Mouse (Mus musculus) regulatory T cell (primary cell): ENCODE data around the gene Synrg.

Source experiments
- in situ Hi-C: fragments of 300-600 bp; cut with MboI, MseI; formaldehyde crosslinking; loops from one replicate; pipeline ENCODE4 v1.15.1; 2025; ENCODE audit warnings: high pct_unique_total_duplicates

Synrg gene

DNA sequence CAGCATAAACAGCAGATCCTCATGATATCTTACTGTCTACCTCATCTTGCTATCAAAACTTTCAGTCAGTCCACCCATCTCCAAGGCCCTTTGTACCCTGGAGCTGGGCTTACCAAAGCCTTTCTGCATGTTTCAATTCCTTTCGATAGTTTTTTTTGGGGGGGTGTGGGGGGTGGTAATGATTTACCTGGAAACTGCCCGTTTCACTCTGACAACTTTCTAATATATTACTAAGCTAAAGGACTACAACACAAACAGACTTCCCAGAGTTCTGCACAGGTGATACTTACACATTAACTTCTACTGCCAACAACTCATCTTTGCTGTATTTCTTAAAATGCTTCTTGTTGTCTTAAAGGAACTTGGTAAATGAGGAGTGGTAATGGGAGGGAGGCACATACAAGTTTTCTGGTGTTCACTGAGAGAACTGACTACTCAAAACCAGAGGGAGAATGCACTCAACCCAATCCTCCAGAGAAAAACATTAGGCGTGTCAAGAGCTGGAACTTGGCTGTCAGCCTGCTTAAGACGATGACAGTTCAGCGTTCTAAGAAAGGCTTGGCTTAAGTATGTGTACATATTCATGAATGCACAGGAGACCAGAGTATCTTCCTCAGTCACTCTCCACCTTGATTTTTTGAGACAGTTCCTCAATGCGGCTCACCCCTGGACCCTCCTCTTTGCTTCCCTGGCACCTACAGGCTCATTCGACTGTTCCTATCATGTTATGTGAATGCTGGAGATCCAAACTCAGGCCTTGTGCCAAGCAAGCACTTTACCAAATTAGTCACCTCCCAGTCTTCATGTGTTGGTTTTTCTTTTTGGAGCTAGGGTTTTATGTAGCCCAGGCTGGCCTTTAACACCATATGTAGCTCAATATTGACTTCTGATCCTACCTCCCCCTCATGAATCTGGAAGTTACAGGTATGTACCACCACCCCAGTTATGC is 109.9 kb downstream of the Synrg start:
- in situ Hi-C loops, result no loop called here

DNA sequence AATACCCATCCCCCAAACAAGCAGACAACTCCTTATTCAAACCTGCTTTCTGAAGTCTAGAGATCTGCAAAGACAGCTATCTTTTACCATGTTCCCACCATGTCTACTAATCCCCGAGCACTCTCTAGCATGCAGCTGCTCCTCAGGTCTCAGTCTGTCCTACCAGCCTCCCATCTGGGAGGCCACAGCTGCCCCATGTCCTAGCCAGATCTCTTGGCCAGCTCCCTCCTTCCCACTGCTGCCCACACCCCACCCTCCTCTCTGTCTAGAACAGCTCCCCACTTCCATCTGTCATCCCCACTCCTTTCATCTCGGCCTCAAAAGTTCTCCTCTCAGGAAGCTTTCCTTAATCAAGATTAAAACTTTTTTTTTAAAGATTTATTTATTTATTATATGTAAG is 112.8 kb downstream of the Synrg start:
- in situ Hi-C loops, result no loop called here

DNA sequence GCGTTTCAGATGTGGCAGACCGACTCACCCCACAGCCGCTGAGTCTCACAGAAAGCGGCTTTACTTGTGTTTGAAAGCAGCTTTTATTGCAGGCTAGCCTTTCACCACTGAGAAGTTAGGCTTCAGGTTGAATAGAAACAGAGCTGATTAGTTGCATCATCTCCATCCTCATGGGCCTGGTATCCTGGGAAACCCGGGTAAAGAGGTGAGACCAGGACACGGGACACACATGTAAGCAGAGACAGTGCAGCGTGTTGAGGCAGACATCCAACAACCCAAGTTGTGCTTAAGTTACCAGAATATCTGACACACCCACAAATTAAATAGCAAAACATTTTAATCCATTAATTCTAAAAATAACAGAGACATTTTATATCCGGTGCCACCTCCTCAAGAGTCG is 114.4 kb downstream of the Synrg start:
- in situ Hi-C loops, result no loop called here

DNA sequence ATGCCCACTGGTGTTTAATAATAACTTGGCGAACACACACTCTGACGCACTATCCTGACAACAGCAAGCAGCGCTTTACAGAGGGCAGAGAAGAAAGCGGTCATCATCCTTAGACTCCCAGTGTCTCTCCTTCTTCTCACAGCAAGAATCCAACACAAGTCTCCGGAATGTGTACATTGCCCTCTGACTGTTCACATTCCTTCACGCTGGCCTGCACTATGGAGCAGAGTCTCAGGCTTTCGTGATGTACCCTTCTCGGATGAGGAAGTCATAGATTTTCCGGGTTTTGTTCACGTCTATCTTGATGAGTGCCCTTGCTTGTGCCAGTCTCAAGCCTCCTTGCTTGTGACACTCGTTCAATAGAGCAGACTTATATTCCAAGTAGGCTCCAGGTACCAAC is 115.1 kb downstream of the Synrg start:
- in situ Hi-C loops, result no loop called here

DNA sequence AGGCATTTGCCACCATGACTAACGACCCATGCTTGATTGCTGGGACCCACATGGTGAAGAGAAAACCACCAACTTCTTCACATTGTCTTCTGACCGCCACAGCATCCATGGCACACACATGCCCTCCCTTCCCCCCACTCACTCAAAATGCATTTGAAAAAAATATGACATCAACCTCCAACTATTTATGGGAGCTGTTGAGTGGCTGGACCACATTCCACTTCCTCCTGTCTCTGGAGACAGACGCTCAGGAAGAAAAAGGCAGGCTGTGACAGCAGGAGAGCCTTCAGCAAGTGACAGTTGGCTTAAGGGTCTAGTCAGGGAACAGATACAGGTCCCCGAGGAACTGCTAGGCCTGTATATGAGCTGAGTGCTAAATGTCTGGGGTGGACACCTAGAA is 115.7 kb downstream of the Synrg start:
- in situ Hi-C loops, result no loop called here

DNA sequence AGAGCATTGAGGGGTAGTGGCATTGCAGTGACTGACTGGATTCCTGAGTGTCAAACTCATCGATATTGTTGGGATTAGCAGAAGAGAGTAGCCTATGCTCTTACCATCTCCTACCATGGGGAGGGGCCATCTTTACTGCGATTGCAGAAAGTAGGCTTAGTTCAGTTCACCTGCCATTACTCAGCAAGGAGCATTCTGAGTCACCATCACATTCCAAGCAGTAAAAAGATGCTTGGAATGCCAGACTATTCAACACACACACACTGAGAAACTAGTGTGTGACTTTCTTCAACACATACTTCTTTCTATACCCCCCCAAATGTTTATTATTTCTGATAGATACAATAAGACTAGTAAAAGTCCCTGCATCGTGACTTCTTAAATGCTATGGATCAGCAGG is 116.1 kb downstream of the Synrg start:
- in situ Hi-C loops, result no loop called here

DNA sequence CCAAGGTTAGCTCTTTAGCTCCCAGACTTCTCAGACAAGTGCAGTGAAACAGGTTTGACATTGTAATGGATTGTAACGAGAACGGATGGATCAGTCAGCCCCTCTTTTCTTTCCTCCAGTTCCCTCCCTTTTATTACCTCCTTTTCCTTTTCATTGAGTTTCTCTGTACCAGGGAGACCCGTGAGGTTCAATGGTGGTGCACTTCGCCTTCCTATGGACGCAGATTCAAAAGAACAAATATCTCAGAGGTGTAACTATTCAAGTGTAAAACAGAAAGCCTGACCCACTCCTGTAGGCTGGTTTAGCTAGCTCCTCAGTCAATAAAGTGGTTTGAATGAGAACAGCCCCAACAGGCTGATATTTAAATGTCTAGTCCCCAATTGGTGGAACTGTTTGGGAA is 117.7 kb downstream of the Synrg start:
- in situ Hi-C loops, result no loop called here

DNA sequence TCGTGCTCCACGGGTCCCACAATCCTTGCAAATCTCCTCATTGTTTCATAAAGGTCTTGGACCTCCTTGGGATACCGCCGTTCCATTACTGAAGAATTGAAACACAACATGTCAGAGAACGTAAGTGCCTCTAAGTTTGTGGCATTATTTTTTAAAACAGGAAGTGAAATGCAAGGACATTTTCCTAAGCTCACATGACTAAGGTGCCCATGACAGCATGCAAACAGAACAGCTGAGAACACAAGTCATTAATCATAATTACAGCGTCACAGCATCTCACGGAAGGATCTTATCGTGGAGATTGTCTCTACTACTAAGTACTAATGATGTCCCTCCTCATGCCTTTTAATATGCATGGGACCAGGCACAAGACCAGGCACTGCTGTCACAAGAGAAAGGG is 126.3 kb downstream of the Synrg start:
- in situ Hi-C loops, result no loop called here
